Mouse (Mus musculus): ENCODE data around the gene Gm20458. TPM values are rescaled to one million over a fixed set of nuclear protein-coding genes. Genes with fewer than 3 reads are reported as not detected.

Gene Gm20458
- total and polyA plus RNA-seq, 2 experiments from 2014 or later: 6.9 to 15.0 TPM

- Histone ChIP-seq H3K4me1 (ENCODE audit: insufficient read depth, low read length) (no peaks in the 10 kb centered on the region), H3K4me3 (ENCODE audit: low read depth, low read length) (no peak overlapping the region), H3K27me3 (ENCODE audit: insufficient read depth, low read length) (no peaks in the 10 kb centered on the region), H3K4me2 (ENCODE audit: low read depth, low read length, poor library complexity, severe bottlenecking) (no peak overlapping the region), H3K36me3 (ENCODE audit: insufficient read depth, low read length) (no peaks in the 10 kb centered on the region), H3K9me3 (ENCODE audit: low read length) (0 out of 2 replicates have a peak, but pooled peaks cover 4% of the 10 kb centered on the region), H3K27ac (ENCODE audit: low read depth, low read length) (no peak overlapping the region), H3K9ac (replicated peaks; ENCODE audit: low read length, poor library complexity, severe bottlenecking) (no peak overlapping the region)
- DNase-seq (ENCODE audit: low spot score): no peak
- no peak for TF ChIP-seq CTCF (IDR thresholded peaks at IDR 0.05)
- WGBS: 57% methylated on average over 13 of the region's 13 CpGs
- no peak for ATAC-seq (ENCODE audit: low FRiP score)
Observed at GRCm38 (mm10) chr2:164452000-164452676, 8.6 kb upstream of the Gm20458 start.

- ATAC-seq (ENCODE audit: low FRiP score) (no peak), DNase-seq (ENCODE audit: low spot score) (no peak)
- H3K36me3 ChIP-seq (ENCODE audit: insufficient read depth, low read length): no peaks in the 10 kb centered on the region
- 0 out of 2 replicates have a peak, but pooled peaks cover 4% of the 10 kb centered on the region for H3K9me3 ChIP-seq (ENCODE audit: low read length)
- no peak for TF ChIP-seq CTCF (IDR thresholded peaks at IDR 0.05)
- H3K27me3 ChIP-seq (ENCODE audit: insufficient read depth, low read length): no peaks in the 10 kb centered on the region
- H3K27ac ChIP-seq (ENCODE audit: low read depth, low read length): no peak overlapping the region
- H3K4me3 ChIP-seq (ENCODE audit: low read depth, low read length): no peak overlapping the region
- H3K9ac ChIP-seq (replicated peaks; ENCODE audit: low read length, poor library complexity, severe bottlenecking): no peak overlapping the region
- H3K4me2 ChIP-seq (ENCODE audit: low read depth, low read length, poor library complexity, severe bottlenecking): no peak overlapping the region
- H3K4me1 ChIP-seq (ENCODE audit: insufficient read depth, low read length): no peaks in the 10 kb centered on the region
- 87% methylated on average over 14 of the region's 14 CpGs for WGBS
Observed at GRCm38 (mm10) chr2:164453047-164453757, 7.6 kb upstream of the Gm20458 start.

GRCm38 (mm10) chr2:164453887-164454500, 6.8 kb upstream of the Gm20458 start:
- TF ChIP-seq CTCF (IDR thresholded peaks at IDR 0.05): no peak
- Histone ChIP-seq H3K4me2 (ENCODE audit: low read depth, low read length, poor library complexity, severe bottlenecking) (no peak overlapping the region), H3K27me3 (ENCODE audit: insufficient read depth, low read length) (no peaks in the 10 kb centered on the region), H3K4me3 (ENCODE audit: low read depth, low read length) (no peak overlapping the region), H3K4me1 (ENCODE audit: insufficient read depth, low read length) (no peaks in the 10 kb centered on the region), H3K9ac (replicated peaks; ENCODE audit: low read length, poor library complexity, severe bottlenecking) (no peak overlapping the region), H3K36me3 (ENCODE audit: insufficient read depth, low read length) (no peaks in the 10 kb centered on the region), H3K9me3 (ENCODE audit: low read length) (0 out of 2 replicates have a peak, but pooled peaks cover 4% of the 10 kb centered on the region), H3K27ac (ENCODE audit: low read depth, low read length) (no peak overlapping the region)
- ATAC-seq (ENCODE audit: low FRiP score) (no peak), DNase-seq (ENCODE audit: low spot score) (no peak)
- WGBS: 76% methylated on average over 7 of the region's 7 CpGs

- WGBS: 87% methylated on average over 10 of the region's 10 CpGs
- Histone ChIP-seq H3K4me1 (ENCODE audit: insufficient read depth, low read length) (no peaks in the 10 kb centered on the region), H3K27me3 (ENCODE audit: insufficient read depth, low read length) (no peaks in the 10 kb centered on the region), H3K27ac (ENCODE audit: low read depth, low read length) (no peak overlapping the region), H3K4me2 (ENCODE audit: low read depth, low read length, poor library complexity, severe bottlenecking) (no peak overlapping the region), H3K9me3 (ENCODE audit: low read length) (0 out of 2 replicates have a peak, but pooled peaks cover 4% of the 10 kb centered on the region), H3K4me3 (ENCODE audit: low read depth, low read length) (no peak overlapping the region), H3K9ac (replicated peaks; ENCODE audit: low read length, poor library complexity, severe bottlenecking) (no peak overlapping the region), H3K36me3 (ENCODE audit: insufficient read depth, low read length) (no peaks in the 10 kb centered on the region)
- no peak for ATAC-seq (ENCODE audit: low FRiP score)
- DNase-seq (ENCODE audit: low spot score): no peak
- TF ChIP-seq CTCF (IDR thresholded peaks at IDR 0.05): no peak
Observed at GRCm38 (mm10) chr2:164454846-164455245, 5.9 kb upstream of the Gm20458 start.

GRCm38 (mm10) chr2:164455421-164456190, 5.2 kb upstream of the Gm20458 start:
- no peak overlapping the region for H3K9ac ChIP-seq (replicated peaks; ENCODE audit: low read length, poor library complexity, severe bottlenecking)
- TF ChIP-seq CTCF (IDR thresholded peaks at IDR 0.05): no peak
- 65% methylated on average over 6 of the region's 6 CpGs for WGBS
- no peak overlapping the region for H3K4me2 ChIP-seq (ENCODE audit: low read depth, low read length, poor library complexity, severe bottlenecking)
- H3K27me3 ChIP-seq (ENCODE audit: insufficient read depth, low read length): no peaks in the 10 kb centered on the region
- no peaks in the 10 kb centered on the region for H3K9me3 ChIP-seq (ENCODE audit: low read length)
- DNase-seq (ENCODE audit: low spot score) (no peak), ATAC-seq (ENCODE audit: low FRiP score) (no peak)
- H3K36me3 ChIP-seq (ENCODE audit: insufficient read depth, low read length): no peaks in the 10 kb centered on the region
- H3K4me1 ChIP-seq (ENCODE audit: insufficient read depth, low read length): no peaks in the 10 kb centered on the region
- H3K27ac ChIP-seq (ENCODE audit: low read depth, low read length): no peak overlapping the region
- no peak overlapping the region for H3K4me3 ChIP-seq (ENCODE audit: low read depth, low read length)
